Mouse (Mus musculus) leukemia stem cell, adult 10-12 weeks (primary cell): ENCODE results near the gene Olfr1370. TPM values are rescaled to one million over a fixed set of nuclear protein-coding genes. Genes with fewer than 3 reads are reported as not detected.

ENCODE experiments used
- polyA plus RNA-seq: library from polyadenylated mRNA; stranded (reverse); fragments of >175 nt; gene quantifications from 2 replicates; pipeline ENCODE4 v1.2.3, GENCODE M21; 2012; ENCODE audit warnings: low replicate concordance

Olfr1370 gene
- polyA plus RNA-seq: not detected in 2 replicates

GRCm38 (mm10) chr13:21074847-21075246 lies at the start of gene Olfr1370:
Gene Olfr1370 (minus strand): TSS chr13:21074947.

DNA sequence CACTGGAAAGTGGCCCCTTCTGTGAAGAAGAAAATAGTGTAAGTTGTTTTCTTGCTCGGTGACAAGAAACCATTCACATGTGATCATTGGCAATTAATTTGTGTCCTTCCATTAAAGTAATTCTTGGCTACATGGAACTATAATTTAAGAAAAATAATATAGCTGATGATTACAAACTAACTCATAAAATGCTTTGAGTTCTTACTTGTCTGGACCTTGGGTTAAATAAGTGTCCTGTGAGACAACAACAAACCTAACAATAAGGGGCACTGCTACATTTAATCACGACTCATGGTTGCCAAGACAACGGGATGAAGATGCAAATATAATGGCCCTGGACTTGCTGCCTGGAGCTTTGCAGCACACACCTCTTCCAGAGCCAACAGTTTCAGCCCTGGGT lies 36.4 kb upstream of the Olfr1370 start, which contains the start of gene Olfr1369-ps1:
TSS of gene Olfr1369-ps1 (plus strand) at position 301 of the 400 bp plus-strand sequence.

Other genes with a start within 250 kb of the Olfr1370 start
- not detected in 2 replicates for gene Olfr1369-ps1, start 36.5 kb upstream of the Olfr1370 start, polyA plus RNA-seq
- gene Olfr263, start 54.7 kb upstream of the Olfr1370 start, polyA plus RNA-seq: not detected in 2 replicates
- not detected in 2 replicates for gene Olfr1368, start 70.9 kb upstream of the Olfr1370 start, polyA plus RNA-seq
- gene Trim27, start 104.5 kb upstream of the Olfr1370 start, polyA plus RNA-seq: 116 TPM in 2 replicates
- not detected in 2 replicates for gene Gpx5, start 217.8 kb upstream of the Olfr1370 start, polyA plus RNA-seq
- not detected in 2 replicates for gene Gpx6, start 237.2 kb upstream of the Olfr1370 start, polyA plus RNA-seq